Mouse (Mus musculus) cortical plate, adult 2 months (tissue): ENCODE measurements around the gene Patj. TPM values are rescaled to one million over a fixed set of nuclear protein-coding genes. Genes with fewer than 3 reads are reported as not detected.

ENCODE experiments used
- H3K27ac ChIP-seq: fragments of 200-500 bp; 2 replicates; pipeline ENCODE4 v1.5.1; 2012; ENCODE audit warnings: low read length, control low read depth, inconsistent platforms; ENCODE audit not compliant: insufficient read depth
- H3K4me1 ChIP-seq: fragments of 200-500 bp; 2 replicates; pipeline ENCODE4 v1.6.1; 2011; ENCODE audit warnings: low read length; ENCODE audit not compliant: control insufficient read depth, insufficient read depth
- H3K4me3 ChIP-seq: fragments of 200-500 bp; 2 replicates; pipeline ENCODE4 v1.5.1; 2011; ENCODE audit warnings: mild to moderate bottlenecking, low read length, control low read depth; ENCODE audit not compliant: insufficient read depth
- CTCF ChIP-seq: fragments of 200-500 bp; IDR thresholded peaks from 2 replicates; pipeline ENCODE4 v1.5.1; 2011; ENCODE audit warnings: mild to moderate bottlenecking, control low read depth, low read length; ENCODE audit not compliant: insufficient read depth; ENCODE audit errors: extremely low read depth
- POLR2A ChIP-seq: fragments of 200-500 bp; IDR thresholded peaks from 2 replicates; pipeline ENCODE4 v1.6.1; 2011; ENCODE audit warnings: mild to moderate bottlenecking, low read length, control low read depth; ENCODE audit not compliant: insufficient read depth; ENCODE audit errors: extremely low read depth
- polyA plus RNA-seq: library from polyadenylated mRNA; depleted of rRNA; stranded (reverse); fragments of >200 nt; gene quantifications from 2 replicates; pipeline ENCODE4 v1.2.3, GENCODE M21; 2012; rRNA removed

Gene Patj
- polyA plus RNA-seq: 6.0 TPM in 2 replicates

- TF ChIP-seq POLR2A (peak; percentile 52; the same call in 1 of the 2 replicates), CTCF (no peak)
Observed at GRCm38 (mm10) chr4:98395690-98396437, at the start of gene Patj. Gene Patj, plus strand, starts transcription at chr4:98395785.

GRCm38 (mm10) chr4:98348580-98348979 is 47.0 kb upstream of the Patj start:
- no peak overlapping the region for H3K4me3 ChIP-seq
- H3K27ac ChIP-seq: no peak overlapping the region
- no peak for TF ChIP-seq POLR2A
- TF ChIP-seq CTCF: no peak
- H3K4me1 ChIP-seq: no peaks in the 10 kb centered on the region

More at GRCm38 (mm10) chr4:98395690-98396437, at the start of gene Patj:
- H3K4me1 ChIP-seq: no peaks in the 10 kb centered on the region
- peak within 1 kb of the TSS; percentile 99 for H3K27ac ChIP-seq
- peak within 1 kb of the TSS; percentile 96 for H3K4me3 ChIP-seq

- no peak overlapping the region for H3K4me3 ChIP-seq
- no peaks in the 10 kb centered on the region for H3K4me1 ChIP-seq
- H3K27ac ChIP-seq: no peak overlapping the region
- TF ChIP-seq POLR2A: no peak
- no peak for TF ChIP-seq CTCF
Observed at GRCm38 (mm10) chr4:98358034-98358809, 37.4 kb upstream of the Patj start.

- Histone ChIP-seq H3K4me1 (no peaks in the 10 kb centered on the region), H3K4me3 (no peak overlapping the region)
Observed at GRCm38 (mm10) chr4:98375401-98375800, 20.2 kb upstream of the Patj start.

GRCm38 (mm10) chr4:98376943-98377342 is 18.6 kb upstream of the Patj start:
- H3K4me3 ChIP-seq: no peak overlapping the region
- H3K27ac ChIP-seq: no peak overlapping the region
- no peak for TF ChIP-seq POLR2A
- TF ChIP-seq CTCF: no peak
- H3K4me1 ChIP-seq: no peaks in the 10 kb centered on the region

More at GRCm38 (mm10) chr4:98375401-98375800, 20.2 kb upstream of the Patj start:
- no peak overlapping the region for H3K27ac ChIP-seq
- TF ChIP-seq CTCF (no peak), POLR2A (no peak)

- TF ChIP-seq CTCF (no peak), POLR2A (peak; percentile 69; the same call in 1 of the 2 replicates)
- H3K4me3 ChIP-seq: peak within 1 kb of the TSS; percentile 100
- peaks cover 1% of the 10 kb centered on the region; the same call in 1 of the 2 replicates for H3K4me1 ChIP-seq
- no peak within 1 kb of the TSS; the same call in 1 of the 2 replicates for H3K27ac ChIP-seq
Observed at GRCm38 (mm10) chr4:98382716-98383424, 12.7 kb upstream of the Patj start, which contains the start of gene Tm2d1. Gene Tm2d1, minus strand, starts transcription at chr4:98383306.

GRCm38 (mm10) chr4:98385036-98385435 is 10.5 kb upstream of the Patj start:
- Histone ChIP-seq H3K4me1 (peaks cover 1% of the 10 kb centered on the region; the same call in 1 of the 2 replicates), H3K4me3 (no peak overlapping the region), H3K27ac (no peak overlapping the region)
- TF ChIP-seq CTCF: no peak
- no peak for TF ChIP-seq POLR2A

GRCm38 (mm10) chr4:98395346-98395689 is 267 bp upstream of the Patj start:
- TF ChIP-seq POLR2A (no peak), CTCF (no peak)
- Histone ChIP-seq H3K27ac (peak overlapping the region; percentile 99), H3K4me1 (no peaks in the 10 kb centered on the region), H3K4me3 (peak overlapping the region; percentile 96)

GRCm38 (mm10) chr4:98400926-98401583 is 5.5 kb downstream of the Patj start:
- no peaks in the 10 kb centered on the region for H3K4me1 ChIP-seq
- no peak overlapping the region for H3K27ac ChIP-seq
- H3K4me3 ChIP-seq: no peak overlapping the region
- TF ChIP-seq POLR2A (no peak), CTCF (no peak)
